Mouse (Mus musculus): ENCODE measurements around the gene 3110082I17Rik.
"Not testable (repeated sequence)": the region's sequence is repeated elsewhere in the genome, so short reads cannot be mapped to it uniquely, and the experiment has no call there.

The 3110082I17Rik gene

GRCm38 (mm10) chr5:139392219-139393196, 67.8 kb downstream of the 3110082I17Rik start:
- no peak for DNase-seq

- no peak for DNase-seq
These were observed 68.9 kb downstream of the 3110082I17Rik start for GRCm38 (mm10) chr5:139391309-139391990.

- DNase-seq = not testable (repeated sequence)
These were observed 69.8 kb downstream of the 3110082I17Rik start for GRCm38 (mm10) chr5:139390324-139391119.

GRCm38 (mm10) chr5:139389676-139390061, 70.7 kb downstream of the 3110082I17Rik start:
- DNase-seq = no peak

- no peak for DNase-seq
These were observed 71.3 kb downstream of the 3110082I17Rik start for GRCm38 (mm10) chr5:139388694-139389675.

GRCm38 (mm10) chr5:139388195-139388570, 72.1 kb downstream of the 3110082I17Rik start:
- DNase-seq = no peak

GRCm38 (mm10) chr5:139387329-139388194, 72.8 kb downstream of the 3110082I17Rik start:
- DNase-seq = no peak

GRCm38 (mm10) chr5:139386047-139386446, 74.3 kb downstream of the 3110082I17Rik start:
- no peak for DNase-seq

GRCm38 (mm10) chr5:139384531-139384930, 75.8 kb downstream of the 3110082I17Rik start:
- no peak for DNase-seq

- DNase-seq = peak; percentile 46
These were observed 77.1 kb downstream of the 3110082I17Rik start for GRCm38 (mm10) chr5:139383234-139383633.

- DNase-seq = peak; percentile 71
These were observed 77.6 kb downstream of the 3110082I17Rik start for GRCm38 (mm10) chr5:139382760-139383159.

GRCm38 (mm10) chr5:139381586-139382513, 78.5 kb downstream of the 3110082I17Rik start:
- peak; percentile 76 for DNase-seq

- DNase-seq = peak; percentile 86
These were observed 79.7 kb downstream of the 3110082I17Rik start for GRCm38 (mm10) chr5:139380385-139381248.

- no peak for DNase-seq
These were observed 80.4 kb downstream of the 3110082I17Rik start for GRCm38 (mm10) chr5:139379771-139380384.

GRCm38 (mm10) chr5:139378986-139379629, 81.2 kb downstream of the 3110082I17Rik start:
- peak; percentile 70 for DNase-seq

GRCm38 (mm10) chr5:139378271-139378556, 82.1 kb downstream of the 3110082I17Rik start:
- no peak for DNase-seq

GRCm38 (mm10) chr5:139377468-139378270, 82.7 kb downstream of the 3110082I17Rik start, which contains the start of gene Gpr146:
TSS of gene Gpr146 (plus strand) at chr5:139377697.
- DNase-seq = peak; percentile 60
